Mouse (Mus musculus): ENCODE measurements around the gene Tmem131.

- no peak for TF ChIP-seq EP300 (optimal IDR thresholded peaks at IDR 0.05)
- no peak for TF ChIP-seq CTCF (IDR thresholded peaks at IDR 0.05; ENCODE audit: low read depth)
These were observed 58.9 kb downstream of the Tmem131 start for GRCm38 (mm10) chr1:36884536-36884935.

All from stomach, postnatal 0 days (tissue).